Mouse (Mus musculus) ES-E14 (cell line): ENCODE results near the gene Gfi1b. TPM values are rescaled to one million over a fixed set of nuclear protein-coding genes. Genes with fewer than 3 reads are reported as not detected.
A peak's percentile ranks its signal among the peaks of the same experiment; 100 is the strongest.

Experiments
- DNase-seq: peaks from one replicate; pipeline ENCODE4 v3.0.0-alpha.2; 2013; ENCODE audit warnings: low read depth, low spot score
- H3K27ac ChIP-seq: 2 replicates; pipeline ENCODE4 v1.5.1; 2012; ENCODE audit warnings: low read depth, mild to moderate bottlenecking, low read length, moderate library complexity, mixed read lengths; ENCODE audit not compliant: poor library complexity, insufficient read depth, severe bottlenecking
- H3K36me3 ChIP-seq: 2 replicates; pipeline ENCODE4 v1.6.1; 2012; ENCODE audit warnings: mild to moderate bottlenecking, low read length, moderate library complexity, mixed read lengths; ENCODE audit not compliant: control insufficient read depth, poor library complexity, insufficient read depth, severe bottlenecking
- H3K4me1 ChIP-seq, 2 experiments: fragments of 150-350 bp in 1 of 2; sonication (generic) in 1 of 2; 2 replicates each; pipeline ENCODE4 v1.6.1; 2012; ENCODE audit warnings: low read length in 2 of 2, mild to moderate bottlenecking in 1 of 2, mixed read lengths in 1 of 2; ENCODE audit not compliant: control insufficient read depth in 2 of 2, insufficient read depth in 2 of 2, poor library complexity in 1 of 2
- H3K4me3 ChIP-seq, 2 experiments: fragments of 150-350 bp in 1 of 2; sonication (generic) in 1 of 2; 2 replicates each; pipeline ENCODE4 v1.5.1; 2012; ENCODE audit warnings: low read length in 2 of 2, low read depth in 1 of 2, mild to moderate bottlenecking in 1 of 2, mixed read lengths in 1 of 2; ENCODE audit not compliant: insufficient read depth in 1 of 2, poor library complexity in 1 of 2, severe bottlenecking in 1 of 2
- H3K9ac ChIP-seq: 2 replicates; pipeline ENCODE4 v1.6.1; 2012; ENCODE audit warnings: low read depth, mild to moderate bottlenecking, low read length, mixed read lengths; ENCODE audit not compliant: poor library complexity, insufficient read depth, severe bottlenecking
- H3K9me3 ChIP-seq: fragments of 150-350 bp; sonication (generic); 2 replicates; pipeline ENCODE4 v1.6.1; 2012; ENCODE audit warnings: low read depth, mild to moderate bottlenecking, low read length; ENCODE audit not compliant: control insufficient read depth, insufficient read depth
- CHD2 ChIP-seq: IDR thresholded peaks from 2 replicates; pipeline ENCODE4 v1.6.1; 2014; ENCODE audit warnings: mild to moderate bottlenecking, low read depth, low read length, inconsistent platforms
- HCFC1 ChIP-seq: IDR thresholded peaks from 2 replicates; pipeline ENCODE4 v1.6.1; 2012; ENCODE audit warnings: low read length, inconsistent platforms, borderline replicate concordance; ENCODE audit not compliant: insufficient read depth
- MAFK ChIP-seq: IDR thresholded peaks from 2 replicates; pipeline ENCODE4 v1.6.1; 2014; ENCODE audit warnings: mild to moderate bottlenecking, low read depth, low read length, inconsistent platforms; ENCODE audit not compliant: insufficient read depth
- ZC3H11A ChIP-seq: IDR thresholded peaks from 2 replicates; pipeline ENCODE4 v1.6.1; 2012; ENCODE audit warnings: low read depth, mild to moderate bottlenecking, inconsistent platforms, low read length, borderline replicate concordance
- ZNF384 ChIP-seq: IDR thresholded peaks from 2 replicates; pipeline ENCODE4 v1.6.1; 2012; ENCODE audit warnings: low read depth, low read length, inconsistent platforms
- in situ Hi-C, 2 experiments: fragments of 600-800 bp; cut with MboI; formaldehyde crosslinking; loops; one replicate each; pipeline ENCODE4 v1.15.1; 2025; ENCODE audit warnings: low sequenced_read_pairs in 2 of 2, inconsistent platforms in 1 of 2; ENCODE audit not compliant: unreplicated experiment in 2 of 2
- total RNA-seq: library from RNA; depleted of rRNA; stranded (reverse); fragments of 300-350 nt; gene quantifications from 2 replicates; pipeline ENCODE4 v1.2.3, GENCODE M21; 2012

The Gfi1b gene
- total RNA-seq, 1 experiment: not detected

- in situ Hi-C loops: no loop called here
- no peak overlapping the region for H3K27ac ChIP-seq
Measured at GRCm38 (mm10) chr2:28610716-28611406, 10.9 kb downstream of the Gfi1b start.

GRCm38 (mm10) chr2:28609851-28610250 is 11.9 kb downstream of the Gfi1b start:
- no peak for DNase-seq
- Histone ChIP-seq H3K4me1 (peaks cover 0 to 38% of the 10 kb centered on the region in 2 experiments; a peak in 2 of 4 replicates), H3K27ac (no peak overlapping the region), H3K4me3 (no peak overlapping the region), H3K36me3 (no peaks in the 10 kb centered on the region), H3K9me3 (no peaks in the 10 kb centered on the region), H3K9ac (no peak overlapping the region)
- TF ChIP-seq ZC3H11A (no peak), MAFK (no peak), ZNF384 (no peak), CHD2 (no peak), HCFC1 (no peak)
- in situ Hi-C loops: no loop called here

More at GRCm38 (mm10) chr2:28610716-28611406, 10.9 kb downstream of the Gfi1b start:
- Histone ChIP-seq H3K9ac (no peak overlapping the region), H3K36me3 (no peaks in the 10 kb centered on the region), H3K4me3 (no peak overlapping the region), H3K4me1 (peaks cover 0 to 37% of the 10 kb centered on the region in 2 experiments; a peak in 2 of 4 replicates), H3K9me3 (no peaks in the 10 kb centered on the region)
- no peak for DNase-seq
- TF ChIP-seq CHD2: no peak
- no peak for TF ChIP-seq HCFC1
- TF ChIP-seq ZNF384: no peak
- TF ChIP-seq ZC3H11A: no peak
- no peak for TF ChIP-seq MAFK

GRCm38 (mm10) chr2:28607341-28608165 is 14.2 kb downstream of the Gfi1b start:
- H3K9ac ChIP-seq: no peak overlapping the region
- peak; percentile 89 for DNase-seq
- H3K4me1 ChIP-seq: peaks cover 0 to 35% of the 10 kb centered on the region in 2 experiments; a peak in 2 of 4 replicates
- no peaks in the 10 kb centered on the region for H3K9me3 ChIP-seq
- TF ChIP-seq CHD2: no peak
- no peak for TF ChIP-seq ZC3H11A
- no peak for TF ChIP-seq HCFC1
- no peak for TF ChIP-seq ZNF384
- no peak for TF ChIP-seq MAFK
- in situ Hi-C loops: no loop called here
- peak overlapping the region; percentile 64 for H3K27ac ChIP-seq
- no peaks in the 10 kb centered on the region for H3K36me3 ChIP-seq
- no peak overlapping the region for H3K4me3 ChIP-seq

GRCm38 (mm10) chr2:28606601-28607340 is 15.0 kb downstream of the Gfi1b start:
- peak overlapping the region; percentile 26; the same call in 1 of the 2 replicates for H3K27ac ChIP-seq
- no peak for DNase-seq
- no peak for TF ChIP-seq CHD2
- TF ChIP-seq ZNF384: no peak
- no peak for TF ChIP-seq ZC3H11A
- TF ChIP-seq MAFK: no peak
- TF ChIP-seq HCFC1: no peak

More at GRCm38 (mm10) chr2:28606601-28607340, 15.0 kb downstream of the Gfi1b start:
- Histone ChIP-seq H3K36me3 (no peaks in the 10 kb centered on the region), H3K9me3 (no peaks in the 10 kb centered on the region), H3K9ac (peak overlapping the region; percentile 24; the same call in 1 of the 2 replicates), H3K4me1 (peaks cover 0 to 30% of the 10 kb centered on the region in 2 experiments; a peak in 2 of 4 replicates), H3K4me3 (no peak overlapping the region)
- in situ Hi-C loops: no loop called here
